Mouse (Mus musculus) CD8-positive naive resting alpha-beta T cell, adult 2 months (primary cell): ENCODE data around the gene AC134908.4.
"Not testable (repeated sequence)": the region's sequence is repeated elsewhere in the genome, so short reads cannot be mapped to it uniquely, and the experiment has no call there.

ENCODE experiments used
- DNase-seq, 2 experiments: peaks; one replicate each; pipeline ENCODE4 v3.0.0; 2022; ENCODE audit warnings: low read depth in 2 of 2, low spot score in 2 of 2

AC134908.4 gene

GRCm38 (mm10) chr17:25808789-25809605 lies 13.5 kb upstream of the AC134908.4 start, which contains the start of gene Fbxl16:
Fbxl16 (plus strand) TSS chr17:25809085.
- DNase-seq: no peak

GRCm38 (mm10) chr17:25808028-25808427 lies 12.6 kb upstream of the AC134908.4 start:
- DNase-seq: no peak

GRCm38 (mm10) chr17:25807452-25807851 lies 12.0 kb upstream of the AC134908.4 start:
- not testable (repeated sequence) for DNase-seq

- DNase-seq: no peak
Measured at GRCm38 (mm10) chr17:25806507-25806906, 11.0 kb upstream of the AC134908.4 start.

- no peak for DNase-seq
Measured at GRCm38 (mm10) chr17:25802825-25803517, 7.5 kb upstream of the AC134908.4 start.

- DNase-seq: peak; percentile 74 to 78
Measured at GRCm38 (mm10) chr17:25801029-25801428, 5.6 kb upstream of the AC134908.4 start.

GRCm38 (mm10) chr17:25796951-25797369 lies 1.5 kb upstream of the AC134908.4 start, which contains the start of gene Metrn:
Metrn (minus strand) TSS chr17:25797136.
- peak; percentile 68 to 75 for DNase-seq

- DNase-seq: no peak
Measured at GRCm38 (mm10) chr17:25796211-25796771, 832 bp upstream of the AC134908.4 start.

- DNase-seq: no peak
Measured at GRCm38 (mm10) chr17:25794998-25795397, 461 bp downstream of the AC134908.4 start.

GRCm38 (mm10) chr17:25794197-25794596 lies 1.3 kb downstream of the AC134908.4 start:
- no peak for DNase-seq

- DNase-seq: peak; percentile 63 to 75
Measured at GRCm38 (mm10) chr17:25792615-25793014, 2.8 kb downstream of the AC134908.4 start, which contains the start of gene Fam173a. Fam173a (minus strand) TSS chr17:25792901.

GRCm38 (mm10) chr17:25791843-25792527 lies 3.5 kb downstream of the AC134908.4 start:
- DNase-seq: peak; percentile 80 to 87

- no peak for DNase-seq
Measured at GRCm38 (mm10) chr17:25791320-25791842, 4.1 kb downstream of the AC134908.4 start.

GRCm38 (mm10) chr17:25786781-25787504 lies 8.5 kb downstream of the AC134908.4 start:
- DNase-seq: no peak

GRCm38 (mm10) chr17:25786280-25786679 lies 9.2 kb downstream of the AC134908.4 start, which contains the start of gene Ccdc78:
Ccdc78 (plus strand) TSS chr17:25786580.
- no peak for DNase-seq

- peak; percentile 94 for DNase-seq
Measured at GRCm38 (mm10) chr17:25785281-25785745, 10.1 kb downstream of the AC134908.4 start, which contains the start of gene Haghl. Haghl (minus strand) TSS chr17:25785673.

GRCm38 (mm10) chr17:25783861-25784574 lies 11.4 kb downstream of the AC134908.4 start:
- no peak for DNase-seq

GRCm38 (mm10) chr17:25783086-25783485 lies 12.4 kb downstream of the AC134908.4 start:
- no peak for DNase-seq

GRCm38 (mm10) chr17:25781339-25781738 lies 14.1 kb downstream of the AC134908.4 start:
- no peak for DNase-seq
